Mouse (Mus musculus) megakaryocyte, embryonic 14.5 days (primary cell): ENCODE measurements around the gene Crebbp.

ENCODE experiments used
- FLI1 ChIP-seq: IDR thresholded peaks from 2 replicates; pipeline ENCODE4 v1.6.1; 2012; ENCODE audit warnings: low read length, inconsistent platforms, mixed read lengths
- GATA1 ChIP-seq: IDR thresholded peaks from 3 replicates; pipeline ENCODE4 v1.6.1; 2012; ENCODE audit warnings: mixed read lengths, low read length, inconsistent platforms, borderline replicate concordance

GRCm38 (mm10) chr16:4225841-4226240, 12.0 kb upstream of the Crebbp start:
- no peak for TF ChIP-seq GATA1
- no peak for TF ChIP-seq FLI1
